Mouse (Mus musculus): ENCODE results near the gene A930004D18Rik.

Gene A930004D18Rik

GRCm38 (mm10) chr2:18037491-18037890, at the start of gene A930004D18Rik:
Gene A930004D18Rik (minus strand): TSS chr2:18037737.
- no peak for DNase-seq

GRCm38 (mm10) chr2:18080182-18080860, 42.8 kb upstream of the A930004D18Rik start:
- peak; percentile 61 for DNase-seq

DNA sequence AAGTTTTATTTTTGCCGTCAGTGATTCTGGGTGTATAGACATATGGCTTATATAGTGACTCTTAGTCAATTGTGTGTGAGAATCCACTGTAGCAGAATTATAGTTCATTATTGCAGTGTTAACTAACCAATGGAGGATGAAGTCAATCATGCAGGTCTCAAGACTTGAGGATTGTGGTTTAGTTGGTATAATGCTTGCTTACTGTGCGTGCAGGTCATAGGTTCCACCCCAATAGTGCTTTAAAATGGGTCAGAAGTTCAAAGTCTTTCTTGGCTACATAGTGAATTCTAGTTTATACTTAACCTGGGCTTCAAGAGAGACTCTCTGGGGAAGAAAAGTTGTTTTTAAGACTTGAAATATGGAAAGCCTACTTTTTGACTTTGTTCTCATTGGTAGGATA, 34.4 kb upstream of the A930004D18Rik start:
- no peak for DNase-seq

- no peak for DNase-seq
Measured at GRCm38 (mm10) chr2:18068071-18068796, 30.7 kb upstream of the A930004D18Rik start.

- no peak for DNase-seq
Measured at GRCm38 (mm10) chr2:18066436-18066835, 28.9 kb upstream of the A930004D18Rik start.

DNA sequence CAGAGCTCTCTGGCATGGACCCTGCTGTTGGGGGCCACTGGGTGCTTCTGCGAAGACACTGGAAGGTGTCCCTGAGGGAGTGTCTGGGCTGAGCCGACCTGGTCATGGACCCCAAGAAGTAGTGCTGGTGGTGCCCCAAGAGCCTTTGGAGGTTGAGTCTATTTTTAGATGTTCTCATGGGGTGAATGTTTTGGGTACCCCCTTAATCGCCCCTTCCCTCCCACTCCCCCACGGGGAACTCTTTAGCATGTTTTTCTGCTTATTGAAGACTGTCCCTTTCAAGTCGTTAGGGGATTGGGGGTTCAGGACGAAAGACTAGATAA, 28.1 kb upstream of the A930004D18Rik start:
- no peak for DNase-seq

DNA sequence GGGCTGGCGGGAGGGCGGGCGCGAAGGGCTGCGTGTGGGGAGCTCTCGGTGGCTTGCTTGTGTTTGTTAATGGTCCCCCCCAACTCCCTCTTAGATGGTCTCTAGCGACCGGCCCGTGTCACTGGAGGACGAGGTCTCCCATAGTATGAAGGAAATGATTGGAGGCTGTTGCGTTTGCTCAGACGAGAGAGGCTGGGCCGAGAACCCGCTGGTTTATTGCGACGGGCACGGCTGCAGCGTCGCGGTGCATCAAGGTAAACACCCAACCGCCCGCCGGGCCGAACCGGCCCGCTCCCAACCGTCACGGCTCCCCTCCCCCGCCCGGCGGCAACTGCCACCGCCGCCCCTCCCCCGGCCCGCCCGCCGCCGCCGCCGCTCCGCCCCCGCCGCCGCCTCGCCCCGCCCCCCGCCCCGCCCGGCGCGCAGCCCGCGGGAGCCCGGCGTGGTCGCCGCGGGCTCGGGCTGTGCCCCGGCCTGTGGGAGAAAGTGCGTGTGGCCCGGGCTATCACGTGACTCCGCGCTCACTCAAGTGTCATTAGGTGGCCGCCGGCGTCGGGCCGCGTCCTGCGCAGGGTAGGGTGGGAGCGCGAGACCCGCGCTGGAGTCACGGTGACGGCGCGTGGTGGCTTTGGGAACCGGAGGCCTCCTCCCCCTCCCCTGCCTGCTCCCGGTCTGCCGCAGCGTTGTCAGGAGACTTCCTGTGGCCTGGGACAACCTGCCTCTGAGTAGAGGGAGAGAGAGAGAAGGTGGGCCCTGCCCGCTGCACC, 27.6 kb upstream of the A930004D18Rik start:
- peak; percentile 88 for DNase-seq

DNA sequence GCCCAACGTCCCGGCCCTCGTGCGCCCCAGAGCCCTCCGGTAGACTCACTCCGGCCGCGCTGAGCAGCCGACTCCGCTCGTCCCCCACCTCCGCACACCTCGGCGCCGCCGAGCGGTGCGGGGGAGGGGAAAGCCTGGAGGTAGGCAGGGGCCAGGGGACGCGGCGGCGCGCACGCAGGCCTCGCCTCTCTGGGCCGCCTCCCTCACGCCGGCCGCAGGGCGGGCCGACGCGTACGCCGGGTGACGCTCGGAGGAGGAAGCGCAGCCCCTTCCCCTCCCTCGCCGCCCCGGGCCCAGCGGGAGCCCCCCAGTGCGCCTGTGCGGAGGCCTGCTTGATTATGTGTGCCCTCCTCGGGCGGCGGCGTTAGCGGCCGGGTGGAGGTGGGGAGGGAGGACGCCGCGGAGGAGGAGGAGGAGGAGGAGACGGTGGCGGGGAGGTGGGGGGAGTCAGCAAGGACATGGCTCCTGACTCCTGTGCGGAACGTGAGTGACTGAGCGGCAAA, 26.9 kb upstream of the A930004D18Rik start:
- peak; percentile 97 for DNase-seq

DNA sequence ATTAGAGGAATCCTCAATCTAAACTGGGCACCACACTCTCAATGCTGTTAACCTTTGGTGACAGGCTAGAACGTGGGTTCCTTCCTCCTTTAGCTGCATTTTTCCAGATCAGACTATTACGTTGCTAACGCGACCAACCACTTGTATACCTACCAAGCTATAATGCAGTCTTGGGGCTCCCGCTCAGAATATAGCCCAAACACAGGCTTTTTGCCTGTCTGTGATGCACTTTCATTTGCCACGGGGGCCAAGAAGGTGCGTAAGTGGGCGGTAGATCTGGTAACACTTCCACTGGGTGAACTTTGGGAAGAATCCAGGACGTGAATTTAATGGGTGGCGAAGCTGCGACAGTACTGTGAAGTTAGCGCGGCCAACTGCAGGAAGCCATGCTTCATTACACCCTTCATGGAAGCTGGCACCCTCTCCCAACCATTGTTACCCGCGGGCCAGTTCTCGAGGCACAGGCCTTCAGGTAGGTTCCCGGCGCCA, 26.3 kb upstream of the A930004D18Rik start:
- peak; percentile 86 for DNase-seq

- DNase-seq: no peak
Measured at GRCm38 (mm10) chr2:18060396-18060795, 22.9 kb upstream of the A930004D18Rik start.

DNA sequence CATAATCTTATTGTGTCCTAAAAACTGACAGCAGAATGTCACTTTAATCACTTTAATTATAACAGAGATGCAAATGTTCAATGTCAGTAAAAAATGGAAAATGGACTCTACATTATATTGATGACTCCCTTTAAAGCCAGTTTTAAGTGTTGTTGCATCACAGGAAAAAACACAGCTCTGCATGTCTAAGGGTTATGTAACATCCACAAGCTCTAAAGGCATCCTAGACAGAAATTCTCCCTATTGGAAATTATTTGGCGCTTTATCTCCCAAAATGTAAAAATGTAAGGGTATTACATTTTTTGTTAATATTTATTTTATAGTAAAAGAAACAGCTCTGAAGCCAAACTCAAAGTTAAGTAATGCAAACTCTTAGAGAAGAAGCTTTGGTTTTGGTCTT, 22.4 kb upstream of the A930004D18Rik start:
- no peak for DNase-seq

GRCm38 (mm10) chr2:18059063-18059462, 21.5 kb upstream of the A930004D18Rik start:
- no peak for DNase-seq

- DNase-seq: no peak
Measured at GRCm38 (mm10) chr2:18058146-18058708, 20.7 kb upstream of the A930004D18Rik start.

GRCm38 (mm10) chr2:18057336-18058145, 20.0 kb upstream of the A930004D18Rik start:
- peak; percentile 68 for DNase-seq

DNA sequence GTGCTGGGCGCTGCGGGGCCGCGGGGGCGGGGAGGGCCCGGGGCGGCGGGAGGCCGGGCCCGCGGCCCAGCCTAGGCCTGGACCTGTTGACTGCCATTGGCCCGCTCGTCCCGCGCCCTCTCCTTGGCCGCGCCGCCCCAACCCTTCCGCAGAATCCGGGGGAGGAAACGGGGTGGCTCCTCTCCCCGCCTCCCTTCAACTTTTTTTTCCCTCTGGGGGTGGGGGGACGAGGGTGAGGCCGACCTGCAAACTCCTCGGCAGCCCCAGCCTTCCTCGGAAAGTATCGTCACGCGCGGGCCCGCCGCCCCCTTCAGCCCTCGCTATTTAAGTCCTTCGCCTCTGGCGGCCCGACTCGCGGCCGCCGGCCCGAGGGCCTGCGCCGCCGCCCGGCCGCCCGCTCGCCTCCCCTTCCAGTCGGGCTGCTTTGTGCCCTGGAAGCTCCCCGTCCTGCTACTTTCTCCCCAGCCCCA, 19.3 kb upstream of the A930004D18Rik start:
- peak; percentile 92 for DNase-seq

DNA sequence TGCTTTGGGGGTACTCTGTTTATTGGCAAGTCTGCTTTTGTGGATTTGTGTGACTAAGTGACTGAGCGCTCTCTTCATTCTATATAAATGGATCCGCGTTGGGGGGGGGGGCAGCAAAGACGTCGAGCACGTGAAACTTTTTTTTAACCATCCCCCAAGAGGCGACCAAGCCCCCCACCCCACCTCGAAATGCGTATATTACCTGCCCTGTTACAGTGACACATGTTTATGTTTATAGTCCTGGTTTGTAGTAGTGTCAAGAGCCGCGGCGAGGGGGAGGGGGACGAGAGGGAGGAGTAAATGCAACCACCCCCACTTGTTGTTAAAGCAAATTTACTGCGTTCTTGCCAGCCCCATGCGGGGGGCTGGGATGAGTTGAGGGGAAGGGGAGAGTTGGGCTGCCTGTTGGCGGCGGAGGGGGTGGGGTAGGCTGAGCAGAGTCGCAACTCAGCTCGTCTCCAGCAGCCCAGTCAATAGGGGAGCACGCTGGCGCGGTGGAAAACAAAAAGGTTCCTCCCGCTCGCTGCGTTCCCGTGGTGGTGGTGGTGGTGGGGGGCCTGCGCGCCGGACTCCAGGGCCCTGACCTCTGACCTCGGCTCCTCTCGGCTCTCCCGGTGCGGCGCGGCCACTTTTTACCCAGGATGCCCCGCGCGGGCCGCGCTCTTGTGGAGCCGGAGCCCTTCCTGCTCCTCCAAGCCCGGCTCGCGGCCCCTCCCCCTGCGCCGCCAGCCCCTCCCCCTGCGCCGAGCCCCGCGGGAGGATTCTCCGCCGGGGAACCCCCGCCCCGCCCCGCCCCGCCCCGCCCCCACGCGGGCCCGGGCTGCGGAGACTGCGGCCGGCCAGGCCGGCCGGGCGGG, 18.6 kb upstream of the A930004D18Rik start:
- DNase-seq: peak; percentile 96

GRCm38 (mm10) chr2:18055016-18055928, 17.7 kb upstream of the A930004D18Rik start, which contains the start of gene Mllt10:
Gene Mllt10 (plus strand): TSS chr2:18055237.
- no peak for DNase-seq

DNA sequence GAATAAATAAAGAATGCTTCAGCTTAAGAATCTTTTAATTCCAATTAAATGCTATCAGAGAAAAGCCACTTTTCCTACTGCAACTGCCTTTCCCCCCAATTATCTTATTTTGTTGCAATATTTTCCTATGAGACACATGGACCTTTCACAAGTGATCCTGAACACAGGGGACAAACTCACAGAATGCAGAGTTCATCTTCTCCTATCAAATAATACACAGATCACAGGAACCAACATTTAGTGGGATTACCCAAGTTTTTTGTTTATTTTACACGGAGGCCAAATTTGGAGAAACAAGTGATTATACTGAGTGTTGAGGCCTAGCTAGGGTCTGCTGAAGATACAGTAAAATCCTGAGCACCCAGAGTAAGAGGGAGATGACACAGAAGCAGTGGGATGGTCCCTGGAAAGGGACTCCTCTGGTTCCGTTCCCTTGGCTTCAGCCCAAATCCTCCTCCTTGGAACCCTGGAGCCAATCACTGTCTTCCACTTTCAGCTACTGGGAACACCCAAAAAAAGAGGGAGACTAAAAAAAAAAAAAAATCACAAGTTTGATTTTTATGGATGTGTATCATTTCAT, 16.5 kb upstream of the A930004D18Rik start:
- no peak for DNase-seq

DNA sequence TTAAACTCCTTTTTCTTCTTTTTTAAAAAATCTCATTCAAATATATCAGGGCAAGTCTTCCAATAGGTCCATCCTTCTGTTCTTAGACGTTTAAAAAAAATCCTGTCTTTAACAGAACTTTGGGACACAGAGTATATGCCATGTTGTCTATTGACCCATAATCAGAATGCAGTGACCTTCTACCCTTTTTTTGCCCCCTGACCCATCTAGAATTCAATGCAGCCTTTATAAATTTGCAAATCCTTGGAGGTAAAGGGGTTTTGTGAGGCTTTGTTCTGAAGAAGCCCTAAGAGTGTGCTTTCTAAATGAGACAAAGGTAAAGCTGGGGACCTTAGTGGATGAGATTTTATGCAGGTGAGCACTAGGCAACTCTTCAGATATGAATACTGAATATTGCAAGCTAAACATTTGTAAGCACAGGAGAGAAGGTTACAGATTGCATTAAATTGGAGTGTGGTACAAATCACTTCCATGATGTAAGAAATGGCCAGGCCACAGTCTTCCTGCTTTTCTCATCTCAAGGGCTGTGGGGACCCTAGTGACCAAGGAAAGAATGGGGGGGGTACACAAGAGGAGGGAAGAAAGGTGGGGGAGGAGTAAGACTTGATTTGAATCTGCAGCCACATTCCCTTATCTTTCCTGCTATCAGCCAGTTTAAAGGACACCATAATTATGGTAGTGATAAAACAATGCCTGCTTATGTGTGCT, 15.9 kb upstream of the A930004D18Rik start:
- DNase-seq: no peak

All from cerebellum, adult 11-12 months (tissue).